Comparison of ENCODE assay signal across 8 mouse cellular contexts in genomic region chr16:21694463-21695241, GRCm38 (mm10). TPM values are rescaled to one million over a fixed set of nuclear protein-coding genes. Genes with fewer than 3 reads are reported as not detected.
DNase-seq lines count a peak whose midpoint lies in the region; ATAC-seq and TF ChIP-seq lines count a peak whose summit lies in the region.

Gene 2510009E07Rik (minus strand): TSS chr16:21694665.

- peak within 1 kb of the TSS; percentile 93 for H3K4me3 ChIP-seq in hindbrain, postnatal 0 days (ENCODE audit: low read length)

- no peak for TF ChIP-seq CTCF in hindbrain, postnatal 0 days (IDR thresholded peaks at IDR 0.05; ENCODE audit: low read depth)

- peak; percentile 63 for DNase-seq in T-cell, adult 2 months (ENCODE audit: low spot score)
- peak; percentile 89 to 92 for DNase-seq in cerebellum, postnatal 4 days (ENCODE audit: low spot score in 2 of 2)
- peak; percentile 77 to 83 for DNase-seq in gastrocnemius, adult 8-10 months (ENCODE audit: low spot score in 2 of 2)
- DNase-seq in hindbrain, postnatal 0 days (ENCODE audit: low spot score) = peak; percentile 96
- peak; percentile 91 to 93 for DNase-seq in left cerebral cortex, adult 18-20 months (ENCODE audit: low spot score in 2 of 2)
- DNase-seq in lung, postnatal 36 days = peak; percentile 91
- peak; percentile 83 for DNase-seq in retina, postnatal 7 days (ENCODE audit: low read depth, low spot score)
- peak; percentile 89 for DNase-seq in thymus, postnatal 4 days

- peak within 1 kb of the TSS; percentile 99 for H3K27ac ChIP-seq in hindbrain, postnatal 0 days

- ATAC-seq in hindbrain, postnatal 0 days = peak; percentile 92

- H3K27me3 ChIP-seq in hindbrain, postnatal 0 days (ENCODE audit: insufficient read depth, low read length) = no peaks in the 10 kb centered on the region

- no peaks in the 10 kb centered on the region for H3K9me3 ChIP-seq in hindbrain, postnatal 0 days (ENCODE audit: low read length)

- WGBS in hindbrain, postnatal 0 days = under 1% methylated on average over 49 of the region's 61 CpGs

- H3K9ac ChIP-seq in hindbrain, postnatal 0 days (replicated peaks; ENCODE audit: low read length) = peak within 1 kb of the TSS; percentile 95

- H3K4me1 ChIP-seq in hindbrain, postnatal 0 days (ENCODE audit: insufficient read depth, low read length) = peaks cover 29% of the 10 kb centered on the region

- H3K36me3 ChIP-seq in hindbrain, postnatal 0 days (ENCODE audit: insufficient read depth, low read length) = no peaks in the 10 kb centered on the region

- peak within 1 kb of the TSS; percentile 96 for H3K4me2 ChIP-seq in hindbrain, postnatal 0 days (ENCODE audit: low read depth, low read length)

RNA-seq across cellular contexts. Expression of gene 2510009E07Rik, which starts in this region (rescaled TPM):
- 10 to 100 TPM; 21.4 to 32.1 (median 26.3) TPM for total RNA-seq in gastrocnemius, adult 8-10 months (2022)
- total RNA-seq in hindbrain, postnatal 0 days (2014; rRNA removed) = 52.9 and 54.4 TPM in 2 replicates
- 46.7 and 46.8 TPM in 2 replicates for polyA plus RNA-seq in hindbrain, postnatal 0 days (2015; fragmentation: Nextera tagmentation; extraction: Ambion mirVana)
- total RNA-seq in left cerebral cortex, adult 18-20 months (2021) = 10 to 100 TPM; 47.0 to 56.8 TPM

Comparison
In these comparisons a context has a peak if more than half of its experiments do, and no peak if none do; other contexts are left out.
1. Peak in every context shown above with its lines: DNase-seq, ATAC-seq, H3K4me3 ChIP-seq and H3K27ac ChIP-seq.